Comparison of ENCODE assay signal across 19 mouse cellular contexts in genomic region chr13:54071011-54071410, GRCm38 (mm10). TPM values are rescaled to one million over a fixed set of nuclear protein-coding genes. Genes with fewer than 3 reads are reported as not detected.
DNase-seq lines count a peak whose midpoint lies in the region; ATAC-seq and TF ChIP-seq lines count a peak whose summit lies in the region.
"Had no signal": no experiment of that assay in that cellular context is flagged by ENCODE, and none has a peak within 500 bp of the region (broad histone marks: within the 10 kb centered on the region; RNA-seq: fewer than 3 reads in every experiment).

No protein-coding gene starts in this region.

- 94% methylated on average over 9 of the region's 9 CpGs for WGBS in kidney, embryonic 15.5 days

- TF ChIP-seq CTCF in G1E (IDR thresholded peaks at IDR 0.05; ENCODE audit: low read depth, low read length) = no peak

- H3K4me1 ChIP-seq in G1E (ENCODE audit: insufficient read depth, low read depth, low read length) = peaks cover 32% of the 10 kb centered on the region
- peaks cover 16% of the 10 kb centered on the region for H3K4me1 ChIP-seq in kidney, embryonic 15.5 days
- H3K4me1 ChIP-seq: embryonic facial prominence, embryonic 15.5 days had no signal

- H3K4me3 ChIP-seq in G1E (ENCODE audit: low read depth, low read length) = peak overlapping the region; percentile 36
- H3K4me3 ChIP-seq in kidney, embryonic 15.5 days (replicated peaks) = no peak overlapping the region

- H3K9me3 ChIP-seq in G1E (replicated peaks) = no peaks in the 10 kb centered on the region
- H3K9me3 ChIP-seq in kidney, embryonic 15.5 days (replicated peaks) = no peaks in the 10 kb centered on the region
- H3K9me3 ChIP-seq: embryonic facial prominence, embryonic 12.5 days; embryonic facial prominence, embryonic 15.5 days; forebrain, embryonic 10.5 days; forebrain, embryonic 13.5 days; hindbrain, embryonic 10.5 days; hindbrain, embryonic 13.5 days had no signal

- H3K27me3 ChIP-seq in G1E (ENCODE audit: insufficient read depth, low read length) = peaks cover 12% of the 10 kb centered on the region
- H3K27me3 ChIP-seq in kidney, embryonic 15.5 days = 0 out of 2 replicates have a peak, but pooled peaks cover 2% of the 10 kb centered on the region
- H3K27me3 ChIP-seq: embryonic facial prominence, embryonic 12.5 days; embryonic facial prominence, embryonic 15.5 days; hindbrain, embryonic 13.5 days had no signal

- no peak overlapping the region for H3K4me2 ChIP-seq in kidney, embryonic 15.5 days

- no peak overlapping the region for H3K9ac ChIP-seq in kidney, embryonic 15.5 days

- H3K36me3 ChIP-seq in G1E (replicated peaks) = peaks cover 17% of the 10 kb centered on the region
- H3K36me3 ChIP-seq in kidney, embryonic 15.5 days = peaks cover 9% of the 10 kb centered on the region; the same call in 1 of the 2 replicates
- H3K36me3 ChIP-seq: embryonic facial prominence, embryonic 12.5 days; embryonic facial prominence, embryonic 15.5 days; hindbrain, embryonic 13.5 days had no signal

- peak; percentile 3 for DNase-seq in CD4-positive, CD25-positive, alpha-beta regulatory T cell, adult 2 months (ENCODE audit: low read depth, low spot score)
- peak; percentile 91 for DNase-seq in heart, adult 11 months
- DNase-seq in heart, postnatal 4 days = no peak
- no peak for DNase-seq in G1E (ENCODE audit: low spot score)
- DNase-seq in adrenal gland, postnatal 36 days = no peak

- ATAC-seq in CD4-positive, CD25-positive, alpha-beta regulatory T cell, adult 4 months = no peak
- ATAC-seq in G1E (ENCODE audit: extremely low read depth, insufficient number of reproducible peaks, low FRiP score, poor library complexity, severe bottlenecking) = no peak
- no peak for ATAC-seq in kidney, embryonic 15.5 days (replicated peaks; ENCODE audit: low FRiP score)

- H3K27ac ChIP-seq in kidney, embryonic 15.5 days = no peak overlapping the region

RNA-seq across cellular contexts. Expression of gene Sfxn1, which starts 0.7 kb away (rescaled TPM):
- 10 to 100 TPM; 45.5 to 48.1 TPM for polyA plus RNA-seq in CD4-positive, CD25-positive, alpha-beta regulatory T cell, adult 4 months (2017; shearing (Covaris generic))
- 10 to 100 TPM; 13.5 to 16.5 TPM for total RNA-seq in heart, postnatal 4 days (2021)
- 150 and 155 TPM in 2 replicates for total RNA-seq in G1E (2014; fragmentation: Nextera tagmentation)
- 84.6 and 89.2 TPM in 2 replicates for total RNA-seq in G1E (2017)
- 26.5 and 27.8 TPM in 2 replicates for polyA plus RNA-seq in G1E (2012)
- polyA plus RNA-seq in kidney, embryonic 15.5 days (2015; fragmentation: Nextera tagmentation; extraction: Ambion mirVana) = 95.7 and 97.2 TPM in 2 replicates
- 10 to 100 TPM; 58.4 to 71.8 TPM for total RNA-seq in adrenal gland, postnatal 36 days (2021)

RNA-seq across cellular contexts. Expression of gene Drd1, which starts 15.5 kb away (rescaled TPM):
- polyA plus RNA-seq in CD4-positive, CD25-positive, alpha-beta regulatory T cell, adult 4 months (2017; shearing (Covaris generic)) = not detected
- total RNA-seq in heart, postnatal 4 days (2021) = under 1 TPM; 0.16 to 0.33 TPM
- total RNA-seq in G1E (2014; fragmentation: Nextera tagmentation) = not detected in 2 replicates
- total RNA-seq in G1E (2017) = 0.06 and 0.11 TPM in 2 replicates
- polyA plus RNA-seq in G1E (2012) = not detected in 2 replicates
- 0.32 and 0.49 TPM in 2 replicates for polyA plus RNA-seq in kidney, embryonic 15.5 days (2015; fragmentation: Nextera tagmentation; extraction: Ambion mirVana)
- total RNA-seq in adrenal gland, postnatal 36 days (2021) = under 1 TPM in 1 of 2 experiments, not detected in 1; 0.30 TPM
- total RNA-seq: gastrocnemius, postnatal 36 days; granulocyte monocyte progenitor cell, adult 5-6 weeks; MEL had no signal
- polyA plus RNA-seq: adrenal gland, adult 2 months; forebrain, embryonic 10.5 days; heart, embryonic 11.5 days; heart, embryonic 14.5 days had no signal

Comparison
In these comparisons a context has a peak if more than half of its experiments do, and no peak if none do; other contexts are left out.
1. DNase-seq: peak in CD4-positive, CD25-positive, alpha-beta regulatory T cell, adult 2 months (single experiment) and heart, adult 11 months (single experiment); none in heart, postnatal 4 days (single experiment), G1E (single experiment) and adrenal gland, postnatal 36 days (0 of 2).